Mouse (Mus musculus): ENCODE measurements around the gene Cd244a.

GRCm38 (mm10) chr1:171619645-171620044 is 60.7 kb downstream of the Cd244a start:
- TF ChIP-seq POLR2A (IDR thresholded peaks at IDR 0.05; ENCODE audit: borderline replicate concordance, low read depth, low read length) (no peak), CTCF (IDR thresholded peaks at IDR 0.05; ENCODE audit: low read depth, low read length) (no peak)
